Mouse (Mus musculus) MEL (cell line): Measurements from ENCODE around the gene Lypla2. TPM values are rescaled to one million over a fixed set of nuclear protein-coding genes. Genes with fewer than 3 reads are reported as not detected.

Source experiments
- DNase-seq: peaks from one replicate; pipeline ENCODE4 v3.0.0; 2011; ENCODE audit warnings: low read depth, low spot score
- H3K27ac ChIP-seq: 2 replicates; pipeline ENCODE4 v1.5.1; 2012; ENCODE audit warnings: low read depth, mild to moderate bottlenecking, control low read depth, low read length, moderate library complexity; ENCODE audit not compliant: control insufficient read depth
- H3K27me3 ChIP-seq, 2 experiments: fragments of 150-350 bp in 1 of 2; sonication (generic) in 1 of 2; 2 replicates each; pipeline ENCODE4 v1.6.1; 2012; ENCODE audit warnings: low read length in 2 of 2, mild to moderate bottlenecking in 2 of 2, improper control_type of control experiment in 1 of 2, moderate library complexity in 1 of 2; ENCODE audit not compliant: insufficient read depth in 2 of 2, control insufficient read depth in 1 of 2
- H3K36me3 ChIP-seq, 2 experiments: 2 replicates each; pipeline ENCODE4 v1.6.1; 2012 to 2014; ENCODE audit warnings: low read length in 2 of 2, improper control_type of control experiment in 1 of 2, inconsistent platforms in 1 of 2, mild to moderate bottlenecking in 1 of 2; ENCODE audit not compliant: insufficient read depth in 2 of 2, control insufficient read depth in 1 of 2
- H3K4me1 ChIP-seq, 2 experiments: fragments of 150-350 bp in 1 of 2; sonication (generic) in 1 of 2; 2 replicates each; pipeline ENCODE4 v1.6.1; 2012; ENCODE audit warnings: low read length in 2 of 2, improper control_type of control experiment in 1 of 2, mild to moderate bottlenecking in 1 of 2; ENCODE audit not compliant: insufficient read depth in 2 of 2, control insufficient read depth in 1 of 2
- H3K4me3 ChIP-seq, 2 experiments: fragments of 150-350 bp in 1 of 2; sonication (generic) in 1 of 2; 2 replicates each; pipeline ENCODE4 v1.5.1; 2012; ENCODE audit warnings: low read depth in 2 of 2, low read length in 2 of 2, mild to moderate bottlenecking in 2 of 2, moderate library complexity in 2 of 2, control low read depth in 1 of 2, improper control_type of control experiment in 1 of 2; ENCODE audit not compliant: control insufficient read depth in 1 of 2, insufficient read depth in 1 of 2
- H3K79me2 ChIP-seq: 2 replicates; pipeline ENCODE4 v1.6.1; 2012; ENCODE audit warnings: mild to moderate bottlenecking, low read length, moderate library complexity; ENCODE audit not compliant: control insufficient read depth, poor library complexity, insufficient read depth
- H3K9ac ChIP-seq: 2 replicates; pipeline ENCODE4 v1.6.1; 2012; ENCODE audit warnings: low read depth, mild to moderate bottlenecking, control low read depth, low read length, moderate library complexity; ENCODE audit not compliant: control insufficient read depth, poor library complexity, severe bottlenecking
- H3K9me3 ChIP-seq: fragments of 150-350 bp; sonication (generic); replicated peaks from 2 replicates; pipeline ENCODE4 v1.6.1; 2012; ENCODE audit warnings: mild to moderate bottlenecking, low read length, improper control_type of control experiment, moderate library complexity; ENCODE audit not compliant: insufficient read depth
- CHD1 ChIP-seq: IDR thresholded peaks from 2 replicates; pipeline ENCODE4 v1.6.1; 2012; ENCODE audit warnings: low read depth, mild to moderate bottlenecking, inconsistent platforms, low read length, improper control_type of control experiment
- CHD2 ChIP-seq: IDR thresholded peaks from 2 replicates; pipeline ENCODE4 v1.6.1; 2011; ENCODE audit warnings: low read length, improper control_type of control experiment
- E2F4 ChIP-seq: IDR thresholded peaks from 2 replicates; pipeline ENCODE4 v1.6.1; 2011; ENCODE audit warnings: low read depth, low read length, improper control_type of control experiment, borderline replicate concordance
- ELF1 ChIP-seq: IDR thresholded peaks from 2 replicates; pipeline ENCODE4 v1.6.1; 2014; ENCODE audit warnings: low read depth, mild to moderate bottlenecking, inconsistent platforms, low read length, improper control_type of control experiment, moderate library complexity
- EP300 ChIP-seq, 2 experiments: IDR thresholded peaks; 2 replicates each; pipeline ENCODE4 v1.6.1; 2011; ENCODE audit warnings: improper control_type of control experiment in 2 of 2, low read length in 2 of 2, low read depth in 1 of 2, mild to moderate bottlenecking in 1 of 2
- ETS1 ChIP-seq: IDR thresholded peaks from 2 replicates; pipeline ENCODE4 v1.6.1; 2012; ENCODE audit warnings: low read depth, mild to moderate bottlenecking, inconsistent platforms, low read length, improper control_type of control experiment, moderate library complexity
- GATA1 ChIP-seq: IDR thresholded peaks from 2 replicates; pipeline ENCODE4 v1.6.1; 2011; ENCODE audit warnings: low read depth, low read length, improper control_type of control experiment
- HCFC1 ChIP-seq: IDR thresholded peaks from 2 replicates; pipeline ENCODE4 v1.6.1; 2012; ENCODE audit warnings: low read depth, mild to moderate bottlenecking, inconsistent platforms, low read length, improper control_type of control experiment, moderate library complexity
- KAT2A ChIP-seq: conservative IDR thresholded peaks from 2 replicates; pipeline ENCODE4 v1.6.1; 2012; ENCODE audit warnings: low read depth, low read length, improper control_type of control experiment, inconsistent platforms
- MAX ChIP-seq: IDR thresholded peaks from 2 replicates; pipeline ENCODE4 v1.6.1; 2011; ENCODE audit warnings: low read length, improper control_type of control experiment
- MAZ ChIP-seq: IDR thresholded peaks from 2 replicates; pipeline ENCODE4 v1.6.1; 2012; ENCODE audit warnings: low read depth, mild to moderate bottlenecking, inconsistent platforms, low read length, improper control_type of control experiment
- MXI1 ChIP-seq: IDR thresholded peaks from 2 replicates; pipeline ENCODE4 v1.6.1; 2011; ENCODE audit warnings: mild to moderate bottlenecking, low read depth, low read length, improper control_type of control experiment
- MYB ChIP-seq: IDR thresholded peaks from 2 replicates; pipeline ENCODE4 v1.6.1; 2011; ENCODE audit warnings: mild to moderate bottlenecking, low read depth, low read length, improper control_type of control experiment
- MYC ChIP-seq: IDR thresholded peaks from 2 replicates; pipeline ENCODE4 v1.6.1; 2011; ENCODE audit warnings: low read depth, mild to moderate bottlenecking, low read length, improper control_type of control experiment, moderate library complexity
- NELFE ChIP-seq: IDR thresholded peaks from 2 replicates; pipeline ENCODE4 v1.6.1; 2011; ENCODE audit warnings: low read depth, low read length, improper control_type of control experiment
- NRF1 ChIP-seq: IDR thresholded peaks from 2 replicates; pipeline ENCODE4 v1.6.1; 2014; ENCODE audit warnings: low read depth, mild to moderate bottlenecking, inconsistent platforms, low read length, improper control_type of control experiment, moderate library complexity; ENCODE audit not compliant: poor library complexity, insufficient read depth, severe bottlenecking
- POLR2A ChIP-seq, 2 experiments: IDR thresholded peaks; 2 replicates each; pipeline ENCODE4 v1.6.1; 2011 to 2012; ENCODE audit warnings: low read length in 2 of 2, mild to moderate bottlenecking in 2 of 2, control low read depth in 1 of 2, improper control_type of control experiment in 1 of 2, low read depth in 1 of 2, moderate library complexity in 1 of 2; ENCODE audit not compliant: control insufficient read depth in 1 of 2, insufficient read depth in 1 of 2, poor library complexity in 1 of 2
- POLR2AphosphoS2 ChIP-seq: IDR thresholded peaks from 2 replicates; pipeline ENCODE4 v1.6.1; 2011; ENCODE audit warnings: low read length, improper control_type of control experiment
- POLR2AphosphoS5 ChIP-seq: IDR thresholded peaks from 2 replicates; pipeline ENCODE4 v1.6.1; 2012; ENCODE audit warnings: low read depth, borderline replicate concordance, mild to moderate bottlenecking, inconsistent platforms, low read length, moderate library complexity, mixed read lengths
- RAD21 ChIP-seq: IDR thresholded peaks from 2 replicates; pipeline ENCODE4 v1.6.1; 2011; ENCODE audit warnings: mild to moderate bottlenecking, low read depth, low read length, improper control_type of control experiment
- RCOR1 ChIP-seq: IDR thresholded peaks from 2 replicates; pipeline ENCODE4 v1.6.1; 2012; ENCODE audit warnings: low read depth, mild to moderate bottlenecking, inconsistent platforms, low read length, improper control_type of control experiment
- SIN3A ChIP-seq: IDR thresholded peaks from 2 replicates; pipeline ENCODE4 v1.6.1; 2012; ENCODE audit warnings: low read length, improper control_type of control experiment, inconsistent platforms
- SMC3 ChIP-seq: IDR thresholded peaks from 2 replicates; pipeline ENCODE4 v1.6.1; 2011; ENCODE audit warnings: low read depth, low read length, improper control_type of control experiment
- TAL1 ChIP-seq: IDR thresholded peaks from 2 replicates; pipeline ENCODE4 v1.6.1; 2012; ENCODE audit warnings: mild to moderate bottlenecking, inconsistent platforms, low read length, moderate library complexity, mixed read lengths
- TBP ChIP-seq: IDR thresholded peaks from 2 replicates; pipeline ENCODE4 v1.8.0; 2011; ENCODE audit warnings: low read depth, low read length, improper control_type of control experiment
- TCF12 ChIP-seq: IDR thresholded peaks from 2 replicates; pipeline ENCODE4 v1.6.1; 2014; ENCODE audit warnings: low read depth, mild to moderate bottlenecking, inconsistent platforms, low read length, improper control_type of control experiment, moderate library complexity
- UBTF ChIP-seq: IDR thresholded peaks from 2 replicates; pipeline ENCODE4 v1.6.1; 2012; ENCODE audit warnings: low read depth, mild to moderate bottlenecking, inconsistent platforms, low read length, improper control_type of control experiment, moderate library complexity, borderline replicate concordance; ENCODE audit not compliant: insufficient read depth
- USF2 ChIP-seq, 2 experiments: IDR thresholded peaks; 2 replicates each; pipeline ENCODE4 v1.6.1; 2011 to 2012; ENCODE audit warnings: improper control_type of control experiment in 2 of 2, low read length in 2 of 2, borderline replicate concordance in 1 of 2, inconsistent platforms in 1 of 2, low read depth in 1 of 2, mild to moderate bottlenecking in 1 of 2; ENCODE audit not compliant: insufficient read depth in 1 of 2
- ZC3H11A ChIP-seq: IDR thresholded peaks from 2 replicates; pipeline ENCODE4 v1.6.1; 2012; ENCODE audit warnings: low read depth, mild to moderate bottlenecking, inconsistent platforms, low read length, improper control_type of control experiment
- ZKSCAN1 ChIP-seq: IDR thresholded peaks from 2 replicates; pipeline ENCODE4 v1.6.1; 2012; ENCODE audit warnings: low read depth, mild to moderate bottlenecking, inconsistent platforms, low read length, improper control_type of control experiment, moderate library complexity
- ZMIZ1 ChIP-seq: IDR thresholded peaks from 2 replicates; pipeline ENCODE4 v1.6.1; 2012; ENCODE audit warnings: low read depth, mild to moderate bottlenecking, inconsistent platforms, low read length, improper control_type of control experiment, moderate library complexity
- ZNF384 ChIP-seq: IDR thresholded peaks from 2 replicates; pipeline ENCODE4 v1.6.1; 2012; ENCODE audit warnings: low read depth, mild to moderate bottlenecking, inconsistent platforms, low read length, improper control_type of control experiment
- polyA plus RNA-seq, 2 experiments: library from polyadenylated mRNA; stranded (reverse) in 1 of 2; unstranded in 1 of 2; fragments of >175 nt in 1 of 2; fragments of >200 nt in 1 of 2; gene quantifications; 2 replicates each; pipeline versions ENCODE4 v1.2.1 to v1.2.4; 2012; ENCODE audit warnings: low replicate concordance in 2 of 2, low read depth in 1 of 2; ENCODE audit not compliant: insufficient read length in 2 of 2, insufficient read depth in 1 of 2, missing spikeins in 1 of 2
- total RNA-seq: library from RNA; depleted of rRNA; stranded (reverse); fragments of 300-350 nt; gene quantifications from 2 replicates; pipeline ENCODE4 v1.2.3, GENCODE M21; 2012; rRNA removed

The Lypla2 gene
- 53.8 and 65.1 TPM in 2 replicates for total RNA-seq
- 10 to 100 TPM in 1 of 2 experiments, not detected in 1; 95.6 TPM for polyA plus RNA-seq

DNA sequence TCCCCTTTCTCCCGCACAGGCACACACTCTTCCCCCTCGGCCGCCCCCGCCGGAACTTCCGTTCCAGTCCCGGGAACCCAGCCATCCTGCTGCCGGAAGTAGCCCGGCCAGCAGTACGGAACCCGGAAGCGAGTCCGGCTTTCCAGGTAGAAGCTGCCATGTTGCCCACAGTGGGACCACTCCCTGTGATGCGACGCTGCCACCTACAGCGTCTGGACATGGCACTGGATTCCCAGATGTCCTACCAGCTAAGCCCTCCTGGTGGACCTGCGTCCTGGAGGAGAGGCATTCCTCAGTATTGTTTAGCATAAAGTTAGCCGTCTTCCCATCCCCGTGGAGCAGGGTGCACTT, at the start of gene Lypla2:
Lypla2 (minus strand) TSS at position 71 of the 351 bp plus-strand sequence.
- no peaks in the 10 kb centered on the region for H3K27me3 ChIP-seq
- TF ChIP-seq ZMIZ1 = peak; percentile 86
- TF ChIP-seq MYC = 0 out of 2 replicates have a peak, but pooled peaks have one; percentile 48
- TF ChIP-seq UBTF = no peak
- TF ChIP-seq TCF12 = peak; percentile 28; the same call in 1 of the 2 replicates
- TF ChIP-seq USF2 (IDR thresholded peaks at IDR 0.05; ENCODE audit: borderline replicate concordance in 1 of 2, insufficient read depth in 1 of 2, low read depth in 1 of 2, low read length in 2 of 2) = no peak
- peak; percentile 5 to 81 for TF ChIP-seq POLR2A (IDR thresholded peaks at IDR 0.05; ENCODE audit: control insufficient read depth in 1 of 2, insufficient read depth in 1 of 2, low read depth in 1 of 2, low read length in 2 of 2, poor library complexity in 1 of 2)
- peak; percentile 72; the same call in 1 of the 2 replicates for TF ChIP-seq MAZ
- peak; percentile 92 for TF ChIP-seq HCFC1
- peak; percentile 91 for TF ChIP-seq ZKSCAN1
- no peak for TF ChIP-seq TBP
- peak; percentile 42; the same call in 1 of the 2 replicates for TF ChIP-seq NRF1
- no peak for TF ChIP-seq CHD2
- peak; percentile 51; the same call in 1 of the 2 replicates for TF ChIP-seq POLR2AphosphoS2
- no peak; the same call in 1 of the 2 replicates for TF ChIP-seq CHD1
- peak; percentile 72; the same call in 1 of the 2 replicates for TF ChIP-seq MXI1
- TF ChIP-seq KAT2A = peak; percentile 66; the same call in 1 of the 2 replicates
- TF ChIP-seq ZNF384 = no peak
- no peak for TF ChIP-seq GATA1
- TF ChIP-seq POLR2AphosphoS5 = no peak; the same call in 1 of the 2 replicates
- TF ChIP-seq ZC3H11A = no peak
- TF ChIP-seq SMC3 = no peak
- TF ChIP-seq NELFE = peak; percentile 80
- TF ChIP-seq ELF1 = peak; percentile 99
- no peak for TF ChIP-seq RAD21
- no peak for TF ChIP-seq TAL1
- no peak for TF ChIP-seq MYB
- TF ChIP-seq MAX = no peak; the same call in 1 of the 2 replicates
- TF ChIP-seq RCOR1 = peak; percentile 27; the same call in 1 of the 2 replicates
- TF ChIP-seq SIN3A = peak; percentile 71
- TF ChIP-seq E2F4 = no peak
- peak; percentile 50; the same call in 1 of the 2 replicates for TF ChIP-seq ETS1
- peak in 1 of 2 experiments; percentile 43; a peak in 2 of 4 replicates for TF ChIP-seq EP300 (IDR thresholded peaks at IDR 0.05; ENCODE audit: low read depth in 1 of 2, low read length in 2 of 2)
- TF ChIP-seq, all 39 proteins: peak for 17
- Histone ChIP-seq H3K27ac (peak within 1 kb of the TSS; percentile 95), H3K4me1 (peaks cover 0 to 22% of the 10 kb centered on the region in 2 experiments; a peak in 3 of 4 replicates), H3K9me3 (no peaks in the 10 kb centered on the region), H3K79me2 (peaks cover 16% of the 10 kb centered on the region), H3K9ac (peak within 1 kb of the TSS; percentile 83), H3K4me3 (peak within 1 kb of the TSS; percentile 68 to 90), H3K36me3 (peaks cover 11% of the 10 kb centered on the region in 2 experiments; a peak in 3 of 4 replicates)
- DNase-seq = peak; percentile 87
